Mouse (Mus musculus): ENCODE measurements around the gene Mmrn2. TPM values are rescaled to one million over a fixed set of nuclear protein-coding genes. Genes with fewer than 3 reads are reported as not detected.

The Mmrn2 gene
- 3.8 and 5.0 TPM in 2 replicates for polyA plus RNA-seq (2015; fragmentation: Nextera tagmentation; extraction: Ambion mirVana)

DNA sequence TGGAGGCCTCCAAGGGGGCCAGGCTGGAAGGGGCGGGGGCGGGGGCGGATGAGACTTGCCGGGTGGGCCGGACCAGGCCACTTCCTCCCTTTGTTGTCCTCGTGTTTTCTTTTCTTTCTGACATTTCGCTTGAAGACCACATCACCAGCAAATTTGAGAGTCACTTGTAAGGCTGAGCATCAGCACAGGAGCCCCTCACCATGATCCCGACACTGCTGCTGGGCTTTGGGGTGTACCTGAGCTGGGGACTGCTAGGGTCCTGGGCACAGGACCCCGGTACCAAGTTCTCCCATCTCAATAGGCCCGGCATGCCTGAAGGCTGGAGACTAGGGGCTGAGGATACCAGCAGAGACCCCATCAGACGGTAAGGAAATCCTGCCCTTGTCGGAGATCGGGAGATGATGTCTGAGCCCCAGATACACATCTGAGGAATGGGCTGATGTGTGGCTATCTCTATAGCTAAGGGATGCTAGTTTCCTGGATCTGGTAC lies at the start of gene Mmrn2:
Gene Mmrn2 (plus strand): TSS at position 51 of the 490 bp plus-strand sequence.
- no peak within 1 kb of the TSS for H3K4me3 ChIP-seq (ENCODE audit: low read length)
- 84% methylated on average over 13 of the region's 13 CpGs for WGBS
- no peaks in the 10 kb centered on the region for H3K36me3 ChIP-seq (ENCODE audit: control insufficient read depth, insufficient read depth, low read length)
- no peak within 1 kb of the TSS for H3K27ac ChIP-seq (ENCODE audit: low read depth, low read length)
- peaks cover 12% of the 10 kb centered on the region for H3K4me1 ChIP-seq (ENCODE audit: control insufficient read depth, insufficient read depth, low read depth, low read length)
- peak within 1 kb of the TSS; percentile 6; the same call in 1 of the 2 replicates for H3K4me2 ChIP-seq (ENCODE audit: low read length)
- H3K9me3 ChIP-seq (ENCODE audit: control insufficient read depth, low read length): no peaks in the 10 kb centered on the region
- no peak within 1 kb of the TSS for H3K9ac ChIP-seq (ENCODE audit: low read depth, low read length)
- no peaks in the 10 kb centered on the region for H3K27me3 ChIP-seq (replicated peaks; ENCODE audit: control insufficient read depth, insufficient read depth, low read length)
- no peak for ATAC-seq

DNA sequence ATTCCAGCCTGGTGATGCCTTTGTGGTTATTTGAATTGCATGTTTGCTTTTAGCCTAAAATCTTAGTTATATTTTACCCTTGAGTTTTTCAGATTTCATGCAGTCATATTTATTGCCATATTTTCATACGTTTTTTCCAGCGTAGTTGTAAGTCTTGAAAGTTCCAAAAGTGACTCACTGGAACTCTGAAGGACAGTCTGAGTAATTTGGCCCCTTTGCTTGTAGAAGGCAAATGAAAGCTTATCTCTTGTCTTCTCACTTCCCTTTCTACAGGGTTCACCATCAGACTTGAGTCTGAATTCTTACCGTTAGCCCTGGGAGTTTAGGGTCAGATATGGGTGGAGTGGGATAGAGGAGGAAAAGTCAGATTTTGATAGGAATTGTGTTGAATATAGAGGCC lies 48.7 kb upstream of the Mmrn2 start:
- H3K4me2 ChIP-seq (ENCODE audit: low read length): no peak overlapping the region
- no peak overlapping the region for H3K27ac ChIP-seq (ENCODE audit: low read depth, low read length)
- no peaks in the 10 kb centered on the region for H3K4me1 ChIP-seq (ENCODE audit: control insufficient read depth, insufficient read depth, low read depth, low read length)
- no peaks in the 10 kb centered on the region for H3K27me3 ChIP-seq (replicated peaks; ENCODE audit: control insufficient read depth, insufficient read depth, low read length)
- H3K4me3 ChIP-seq (ENCODE audit: low read length): no peak overlapping the region
- H3K9me3 ChIP-seq (ENCODE audit: control insufficient read depth, low read length): no peaks in the 10 kb centered on the region
- 92% methylated on average over 3 of the region's 3 CpGs for WGBS
- no peak overlapping the region for H3K9ac ChIP-seq (ENCODE audit: low read depth, low read length)
- no peak for ATAC-seq
- peaks cover 27% of the 10 kb centered on the region for H3K36me3 ChIP-seq (ENCODE audit: control insufficient read depth, insufficient read depth, low read length)

DNA sequence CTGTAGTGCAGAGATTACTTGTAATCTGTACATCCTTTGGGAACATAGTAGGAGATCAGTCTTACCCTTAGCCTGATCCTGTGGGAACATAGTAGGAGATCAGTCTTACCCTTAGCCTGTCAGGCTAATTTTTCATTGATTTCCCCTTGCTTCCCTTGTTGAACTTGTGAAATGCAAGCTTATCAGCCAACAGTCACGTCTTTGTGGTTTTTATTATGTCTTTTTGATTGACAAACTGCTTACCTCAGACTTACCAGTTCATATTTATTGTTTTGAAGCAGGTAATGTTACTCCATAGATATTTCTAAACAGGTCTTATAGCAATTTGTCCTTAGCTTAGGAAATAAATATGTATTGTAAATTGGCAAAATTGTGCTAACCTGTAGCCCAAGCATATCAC lies 47.6 kb upstream of the Mmrn2 start:
- ATAC-seq: no peak

DNA sequence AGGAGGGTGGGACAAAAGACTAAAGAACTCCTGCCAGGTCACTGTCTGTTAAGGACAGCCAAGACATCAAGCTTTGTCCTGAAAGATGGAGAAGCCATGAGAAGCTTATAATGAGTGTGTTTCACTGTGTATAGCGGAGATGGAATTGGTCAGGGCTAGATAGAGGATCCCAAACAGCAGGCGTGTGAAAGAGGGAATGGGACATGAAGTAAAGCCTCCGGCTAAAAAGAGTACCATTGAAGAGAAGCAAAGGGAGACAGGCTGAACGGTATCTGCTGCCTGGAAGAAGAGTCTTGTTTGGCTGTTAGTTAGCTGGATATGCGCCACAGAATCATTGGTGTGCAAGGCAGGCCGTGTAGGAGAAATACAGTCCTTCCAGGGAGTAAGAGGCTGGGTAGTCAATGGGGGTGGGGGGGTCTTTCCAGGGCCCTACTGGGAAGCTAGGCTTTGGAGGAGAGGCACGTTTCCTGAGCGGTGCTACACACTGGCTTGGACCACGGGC lies 44.6 kb upstream of the Mmrn2 start:
- Histone ChIP-seq H3K9me3 (ENCODE audit: control insufficient read depth, low read length) (no peaks in the 10 kb centered on the region), H3K4me3 (ENCODE audit: low read length) (no peak overlapping the region), H3K27ac (ENCODE audit: low read depth, low read length) (no peak overlapping the region; the same call in 1 of the 2 replicates), H3K4me1 (ENCODE audit: control insufficient read depth, insufficient read depth, low read depth, low read length) (no peaks in the 10 kb centered on the region), H3K4me2 (ENCODE audit: low read length) (no peak overlapping the region), H3K9ac (ENCODE audit: low read depth, low read length) (no peak overlapping the region), H3K36me3 (ENCODE audit: control insufficient read depth, insufficient read depth, low read length) (peaks cover 38% of the 10 kb centered on the region), H3K27me3 (replicated peaks; ENCODE audit: control insufficient read depth, insufficient read depth, low read length) (no peaks in the 10 kb centered on the region)
- peak; percentile 90 for ATAC-seq
- WGBS: 73% methylated on average over 9 of the region's 9 CpGs

More for the DNA sequence above, 47.6 kb upstream of the Mmrn2 start:
- Histone ChIP-seq H3K27ac (ENCODE audit: low read depth, low read length) (no peak overlapping the region), H3K9ac (ENCODE audit: low read depth, low read length) (no peak overlapping the region), H3K27me3 (replicated peaks; ENCODE audit: control insufficient read depth, insufficient read depth, low read length) (no peaks in the 10 kb centered on the region), H3K9me3 (ENCODE audit: control insufficient read depth, low read length) (no peaks in the 10 kb centered on the region), H3K4me3 (ENCODE audit: low read length) (no peak overlapping the region), H3K4me1 (ENCODE audit: control insufficient read depth, insufficient read depth, low read depth, low read length) (no peaks in the 10 kb centered on the region), H3K36me3 (ENCODE audit: control insufficient read depth, insufficient read depth, low read length) (peaks cover 24% of the 10 kb centered on the region), H3K4me2 (ENCODE audit: low read length) (no peak overlapping the region)
- 78% methylated on average over 1 of the region's 1 CpGs for WGBS

DNA sequence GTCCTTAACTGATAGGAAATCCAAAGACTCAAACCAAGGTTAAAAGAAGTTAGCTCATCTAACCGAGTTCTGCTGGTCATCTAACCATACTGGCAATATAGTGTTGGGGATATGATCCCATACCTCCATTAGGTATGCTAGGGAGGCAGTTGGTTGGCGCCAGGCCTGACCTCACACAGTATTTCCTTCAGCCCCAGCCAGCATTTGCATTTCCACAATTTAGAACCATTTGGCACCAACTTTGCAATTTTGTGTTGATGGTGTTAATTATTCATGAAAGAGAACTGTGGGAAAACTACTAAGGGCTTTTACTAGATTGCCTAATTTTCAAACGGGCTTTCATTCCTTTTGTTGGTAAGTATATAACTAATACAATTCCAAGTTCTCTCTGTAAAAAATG lies 43.4 kb upstream of the Mmrn2 start:
- peak; percentile 43; the same call in 1 of the 2 replicates for ATAC-seq
- WGBS: 79% methylated on average over 3 of the region's 3 CpGs
- H3K9me3 ChIP-seq (ENCODE audit: control insufficient read depth, low read length): no peaks in the 10 kb centered on the region
- no peak overlapping the region for H3K4me2 ChIP-seq (ENCODE audit: low read length)
- no peaks in the 10 kb centered on the region for H3K27me3 ChIP-seq (replicated peaks; ENCODE audit: control insufficient read depth, insufficient read depth, low read length)
- H3K27ac ChIP-seq (ENCODE audit: low read depth, low read length): peak overlapping the region; percentile 1; the same call in 1 of the 2 replicates
- no peaks in the 10 kb centered on the region for H3K4me1 ChIP-seq (ENCODE audit: control insufficient read depth, insufficient read depth, low read depth, low read length)
- no peak overlapping the region for H3K9ac ChIP-seq (ENCODE audit: low read depth, low read length)
- H3K4me3 ChIP-seq (ENCODE audit: low read length): no peak overlapping the region
- peaks cover 46% of the 10 kb centered on the region for H3K36me3 ChIP-seq (ENCODE audit: control insufficient read depth, insufficient read depth, low read length)

DNA sequence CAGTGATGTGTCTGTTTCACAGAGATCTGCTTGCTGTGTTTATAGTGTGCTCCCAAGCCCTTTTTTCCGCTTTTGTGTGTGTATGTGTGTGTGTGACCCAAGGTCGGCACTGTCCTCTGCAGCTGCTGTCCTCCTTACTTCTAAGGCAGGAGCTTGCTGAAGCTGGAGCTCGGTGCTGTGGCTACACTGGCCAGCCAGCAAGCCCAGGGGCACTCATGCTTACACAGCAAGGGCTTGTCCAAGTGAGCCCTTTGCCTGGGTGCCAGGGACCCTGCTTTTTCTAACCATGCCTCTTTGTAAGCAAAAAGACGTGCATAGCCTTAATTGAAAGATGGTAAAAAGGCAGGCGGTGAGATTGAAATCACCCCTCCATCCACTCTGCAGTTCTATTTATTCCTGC lies 42.8 kb upstream of the Mmrn2 start:
- no peaks in the 10 kb centered on the region for H3K9me3 ChIP-seq (ENCODE audit: control insufficient read depth, low read length)
- WGBS: 68% methylated on average over 5 of the region's 5 CpGs
- peak; percentile 83 for ATAC-seq
- no peaks in the 10 kb centered on the region for H3K27me3 ChIP-seq (replicated peaks; ENCODE audit: control insufficient read depth, insufficient read depth, low read length)
- H3K9ac ChIP-seq (ENCODE audit: low read depth, low read length): no peak overlapping the region
- peak overlapping the region; percentile 66 for H3K27ac ChIP-seq (ENCODE audit: low read depth, low read length)
- H3K36me3 ChIP-seq (ENCODE audit: control insufficient read depth, insufficient read depth, low read length): peaks cover 46% of the 10 kb centered on the region
- H3K4me1 ChIP-seq (ENCODE audit: control insufficient read depth, insufficient read depth, low read depth, low read length): no peaks in the 10 kb centered on the region
- no peak overlapping the region for H3K4me3 ChIP-seq (ENCODE audit: low read length)
- no peak overlapping the region for H3K4me2 ChIP-seq (ENCODE audit: low read length)

DNA sequence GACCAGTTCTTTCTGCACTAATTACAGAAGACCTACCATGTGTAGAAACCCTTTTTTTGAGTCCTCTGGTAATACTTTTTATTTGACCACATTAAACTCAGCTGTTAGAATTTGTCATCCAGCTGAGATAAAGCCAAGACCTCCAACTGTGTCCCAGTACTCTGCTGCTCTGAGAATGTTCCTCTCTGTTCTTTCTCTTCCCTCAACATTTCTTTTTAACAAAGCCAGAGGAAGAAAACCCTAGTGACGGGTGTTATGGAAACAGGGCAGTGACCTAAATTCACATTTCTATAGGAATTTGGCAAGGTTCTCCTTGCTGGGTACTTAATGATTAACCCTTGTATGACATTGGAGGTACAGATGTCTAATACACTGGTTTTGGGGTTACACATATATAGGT lies 35.8 kb upstream of the Mmrn2 start:
- Histone ChIP-seq H3K4me1 (ENCODE audit: control insufficient read depth, insufficient read depth, low read depth, low read length) (no peaks in the 10 kb centered on the region), H3K27me3 (replicated peaks; ENCODE audit: control insufficient read depth, insufficient read depth, low read length) (no peaks in the 10 kb centered on the region), H3K9me3 (ENCODE audit: control insufficient read depth, low read length) (no peaks in the 10 kb centered on the region), H3K36me3 (ENCODE audit: control insufficient read depth, insufficient read depth, low read length) (peaks cover 40% of the 10 kb centered on the region), H3K4me2 (ENCODE audit: low read length) (no peak overlapping the region), H3K4me3 (ENCODE audit: low read length) (no peak overlapping the region), H3K9ac (ENCODE audit: low read depth, low read length) (no peak overlapping the region), H3K27ac (ENCODE audit: low read depth, low read length) (0 out of 2 replicates have a peak overlapping the region, but pooled peaks have one; percentile 17)
- 28% methylated on average over 1 of the region's 1 CpGs for WGBS
- peak; percentile 76 for ATAC-seq

DNA sequence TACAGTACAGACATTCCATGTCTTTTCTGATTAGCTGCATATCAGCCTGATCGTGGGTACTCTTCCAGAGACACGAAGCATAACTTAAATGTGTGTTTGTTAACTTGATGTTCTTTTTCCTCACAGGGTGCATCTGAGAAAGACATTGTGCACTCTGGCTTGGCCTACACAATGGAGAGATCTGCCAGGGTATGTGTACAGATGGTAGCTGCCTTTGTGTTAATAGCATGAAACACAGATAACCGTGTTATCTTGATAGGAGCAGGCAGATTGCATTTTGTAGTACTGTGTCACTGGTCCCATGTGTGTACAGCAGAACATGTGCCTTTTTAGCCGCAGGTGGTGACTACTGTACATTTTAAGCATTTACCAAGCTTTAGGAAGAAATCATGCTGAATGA lies 33.3 kb upstream of the Mmrn2 start:
- Histone ChIP-seq H3K36me3 (ENCODE audit: control insufficient read depth, insufficient read depth, low read length) (peaks cover 19% of the 10 kb centered on the region), H3K27ac (ENCODE audit: low read depth, low read length) (no peak overlapping the region), H3K4me2 (ENCODE audit: low read length) (no peak overlapping the region), H3K4me3 (ENCODE audit: low read length) (no peak overlapping the region), H3K4me1 (ENCODE audit: control insufficient read depth, insufficient read depth, low read depth, low read length) (no peaks in the 10 kb centered on the region), H3K27me3 (replicated peaks; ENCODE audit: control insufficient read depth, insufficient read depth, low read length) (no peaks in the 10 kb centered on the region), H3K9me3 (ENCODE audit: control insufficient read depth, low read length) (no peaks in the 10 kb centered on the region), H3K9ac (ENCODE audit: low read depth, low read length) (no peak overlapping the region)
- ATAC-seq: no peak
- WGBS: 83% methylated on average over 4 of the region's 4 CpGs

DNA sequence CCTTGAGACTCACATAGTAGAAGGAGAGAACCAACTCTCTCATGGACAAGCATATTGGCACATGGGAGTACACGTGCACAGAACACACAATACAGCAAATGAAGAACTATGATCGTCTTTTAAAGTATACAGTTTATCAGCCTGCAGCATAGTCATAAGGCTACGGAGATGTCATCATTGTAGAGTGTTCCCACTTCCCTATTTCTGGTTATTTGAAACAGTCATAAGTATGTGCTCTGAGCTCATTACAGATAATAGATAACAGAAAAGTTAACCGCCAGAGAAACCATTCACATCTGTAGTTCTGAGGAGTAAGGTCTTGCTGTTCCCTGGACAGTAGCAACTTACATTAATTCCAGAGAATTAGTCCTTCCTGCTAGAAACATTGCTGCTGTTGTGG lies 32.2 kb upstream of the Mmrn2 start:
- H3K36me3 ChIP-seq (ENCODE audit: control insufficient read depth, insufficient read depth, low read length): peaks cover 19% of the 10 kb centered on the region
- ATAC-seq: no peak
- WGBS: 92% methylated on average over 4 of the region's 4 CpGs
- H3K4me1 ChIP-seq (ENCODE audit: control insufficient read depth, insufficient read depth, low read depth, low read length): no peaks in the 10 kb centered on the region
- H3K4me3 ChIP-seq (ENCODE audit: low read length): no peak overlapping the region
- no peak overlapping the region for H3K4me2 ChIP-seq (ENCODE audit: low read length)
- no peak overlapping the region for H3K9ac ChIP-seq (ENCODE audit: low read depth, low read length)
- H3K27me3 ChIP-seq (replicated peaks; ENCODE audit: control insufficient read depth, insufficient read depth, low read length): no peaks in the 10 kb centered on the region
- H3K27ac ChIP-seq (ENCODE audit: low read depth, low read length): no peak overlapping the region
- H3K9me3 ChIP-seq (ENCODE audit: control insufficient read depth, low read length): no peaks in the 10 kb centered on the region

Measured in hindbrain, embryonic 16.5 days (tissue).